Mouse (Mus musculus) ES-E14 (cell line): Measurements from ENCODE around the gene Gm5737. TPM values are rescaled to one million over a fixed set of nuclear protein-coding genes. Genes with fewer than 3 reads are reported as not detected.

Source experiments
- DNase-seq: peaks from one replicate; pipeline ENCODE4 v3.0.0-alpha.2; 2013; ENCODE audit warnings: low read depth, low spot score
- H3K27ac ChIP-seq: 2 replicates; pipeline ENCODE4 v1.5.1; 2012; ENCODE audit warnings: low read depth, mild to moderate bottlenecking, low read length, moderate library complexity, mixed read lengths; ENCODE audit not compliant: poor library complexity, insufficient read depth, severe bottlenecking
- H3K36me3 ChIP-seq: 2 replicates; pipeline ENCODE4 v1.6.1; 2012; ENCODE audit warnings: mild to moderate bottlenecking, low read length, moderate library complexity, mixed read lengths; ENCODE audit not compliant: control insufficient read depth, poor library complexity, insufficient read depth, severe bottlenecking
- H3K4me1 ChIP-seq, 2 experiments: fragments of 150-350 bp in 1 of 2; sonication (generic) in 1 of 2; 2 replicates each; pipeline ENCODE4 v1.6.1; 2012; ENCODE audit warnings: low read length in 2 of 2, mild to moderate bottlenecking in 1 of 2, mixed read lengths in 1 of 2; ENCODE audit not compliant: control insufficient read depth in 2 of 2, insufficient read depth in 2 of 2, poor library complexity in 1 of 2
- H3K4me3 ChIP-seq, 2 experiments: fragments of 150-350 bp in 1 of 2; sonication (generic) in 1 of 2; 2 replicates each; pipeline ENCODE4 v1.5.1; 2012; ENCODE audit warnings: low read length in 2 of 2, low read depth in 1 of 2, mild to moderate bottlenecking in 1 of 2, mixed read lengths in 1 of 2; ENCODE audit not compliant: insufficient read depth in 1 of 2, poor library complexity in 1 of 2, severe bottlenecking in 1 of 2
- H3K9ac ChIP-seq: 2 replicates; pipeline ENCODE4 v1.6.1; 2012; ENCODE audit warnings: low read depth, mild to moderate bottlenecking, low read length, mixed read lengths; ENCODE audit not compliant: poor library complexity, insufficient read depth, severe bottlenecking
- H3K9me3 ChIP-seq: fragments of 150-350 bp; sonication (generic); 2 replicates; pipeline ENCODE4 v1.6.1; 2012; ENCODE audit warnings: low read depth, mild to moderate bottlenecking, low read length; ENCODE audit not compliant: control insufficient read depth, insufficient read depth
- CHD2 ChIP-seq: IDR thresholded peaks from 2 replicates; pipeline ENCODE4 v1.6.1; 2014; ENCODE audit warnings: mild to moderate bottlenecking, low read depth, low read length, inconsistent platforms
- HCFC1 ChIP-seq: IDR thresholded peaks from 2 replicates; pipeline ENCODE4 v1.6.1; 2012; ENCODE audit warnings: low read length, inconsistent platforms, borderline replicate concordance; ENCODE audit not compliant: insufficient read depth
- MAFK ChIP-seq: IDR thresholded peaks from 2 replicates; pipeline ENCODE4 v1.6.1; 2014; ENCODE audit warnings: mild to moderate bottlenecking, low read depth, low read length, inconsistent platforms; ENCODE audit not compliant: insufficient read depth
- ZC3H11A ChIP-seq: IDR thresholded peaks from 2 replicates; pipeline ENCODE4 v1.6.1; 2012; ENCODE audit warnings: low read depth, mild to moderate bottlenecking, inconsistent platforms, low read length, borderline replicate concordance
- ZNF384 ChIP-seq: IDR thresholded peaks from 2 replicates; pipeline ENCODE4 v1.6.1; 2012; ENCODE audit warnings: low read depth, low read length, inconsistent platforms
- in situ Hi-C, 2 experiments: fragments of 600-800 bp; cut with MboI; formaldehyde crosslinking; loops; one replicate each; pipeline ENCODE4 v1.15.1; 2025; ENCODE audit warnings: low sequenced_read_pairs in 2 of 2, inconsistent platforms in 1 of 2; ENCODE audit not compliant: unreplicated experiment in 2 of 2
- total RNA-seq: library from RNA; depleted of rRNA; stranded (reverse); fragments of 300-350 nt; gene quantifications from 2 replicates; pipeline ENCODE4 v1.2.3, GENCODE M21; 2012

The Gm5737 gene
- total RNA-seq, 1 experiment, result not detected

DNA sequence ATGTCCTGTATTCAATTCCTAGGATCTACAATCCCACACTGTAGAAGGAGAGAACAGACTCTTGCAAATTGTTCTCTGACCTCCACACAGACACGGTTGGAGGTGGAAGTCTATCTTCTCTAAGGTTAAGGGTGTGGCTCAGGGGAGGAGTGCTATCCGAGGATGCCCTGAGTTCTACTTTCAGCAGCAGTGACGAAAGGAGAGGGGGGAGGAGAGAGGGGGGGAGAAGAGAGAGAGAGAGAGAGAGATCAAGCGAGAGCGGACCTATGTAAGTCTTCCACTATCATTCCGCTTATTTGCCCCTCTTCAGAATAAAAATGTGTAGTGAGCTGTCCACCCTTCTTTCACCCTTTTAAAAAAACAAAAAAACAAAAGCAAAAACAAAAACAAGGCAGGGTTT, 22.3 kb downstream of the Gm5737 start:
- Histone ChIP-seq H3K27ac (no peak overlapping the region), H3K9ac (no peak overlapping the region)
- in situ Hi-C loops, result no loop called here

DNA sequence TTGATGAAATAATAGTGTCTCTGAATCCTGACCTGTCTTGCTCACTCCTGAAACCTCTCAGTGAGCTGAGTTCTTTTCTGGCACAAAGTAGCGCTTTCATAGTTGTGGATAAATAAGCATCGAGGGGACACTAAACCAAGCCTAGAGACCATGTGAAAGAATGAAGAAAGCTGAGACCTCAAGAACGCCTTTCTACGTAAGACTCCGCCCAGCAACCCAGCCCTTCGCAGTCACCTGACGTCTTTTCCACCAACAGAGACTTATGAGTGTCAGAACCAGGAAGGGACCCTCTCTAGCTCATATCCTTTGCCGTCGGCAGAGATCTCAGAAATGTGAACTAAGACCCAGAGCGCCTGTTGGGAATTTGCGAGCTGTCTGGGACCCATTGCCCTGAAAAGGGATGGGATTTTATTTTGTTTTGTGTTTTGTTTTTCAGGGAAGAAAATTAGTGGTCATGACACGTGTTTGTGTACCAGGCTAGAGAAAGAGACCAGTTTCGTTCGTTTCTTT, 22.8 kb downstream of the Gm5737 start:
- no peak for TF ChIP-seq HCFC1
- TF ChIP-seq MAFK, result no peak
- TF ChIP-seq CHD2, result no peak
- TF ChIP-seq ZNF384, result no peak
- TF ChIP-seq ZC3H11A, result no peak
- H3K9me3 ChIP-seq, result no peaks in the 10 kb centered on the region
- peak overlapping the region; percentile 31 to 49 for H3K4me3 ChIP-seq
- H3K27ac ChIP-seq, result no peak overlapping the region
- peaks cover 3% of the 10 kb centered on the region in 2 experiments; a peak in 3 of 4 replicates for H3K4me1 ChIP-seq
- H3K36me3 ChIP-seq, result no peaks in the 10 kb centered on the region
- no peak for DNase-seq
- in situ Hi-C loops, result no loop called here
- H3K9ac ChIP-seq, result no peak overlapping the region

More for the DNA sequence above, 22.3 kb downstream of the Gm5737 start:
- DNase-seq, result no peak
- TF ChIP-seq HCFC1, result no peak
- no peak for TF ChIP-seq MAFK
- no peak for TF ChIP-seq CHD2
- no peak for TF ChIP-seq ZNF384
- no peak for TF ChIP-seq ZC3H11A
- H3K9me3 ChIP-seq, result no peaks in the 10 kb centered on the region
- no peak overlapping the region for H3K4me3 ChIP-seq
- peaks cover 3% of the 10 kb centered on the region in 2 experiments; a peak in 3 of 4 replicates for H3K4me1 ChIP-seq
- no peaks in the 10 kb centered on the region for H3K36me3 ChIP-seq

DNA sequence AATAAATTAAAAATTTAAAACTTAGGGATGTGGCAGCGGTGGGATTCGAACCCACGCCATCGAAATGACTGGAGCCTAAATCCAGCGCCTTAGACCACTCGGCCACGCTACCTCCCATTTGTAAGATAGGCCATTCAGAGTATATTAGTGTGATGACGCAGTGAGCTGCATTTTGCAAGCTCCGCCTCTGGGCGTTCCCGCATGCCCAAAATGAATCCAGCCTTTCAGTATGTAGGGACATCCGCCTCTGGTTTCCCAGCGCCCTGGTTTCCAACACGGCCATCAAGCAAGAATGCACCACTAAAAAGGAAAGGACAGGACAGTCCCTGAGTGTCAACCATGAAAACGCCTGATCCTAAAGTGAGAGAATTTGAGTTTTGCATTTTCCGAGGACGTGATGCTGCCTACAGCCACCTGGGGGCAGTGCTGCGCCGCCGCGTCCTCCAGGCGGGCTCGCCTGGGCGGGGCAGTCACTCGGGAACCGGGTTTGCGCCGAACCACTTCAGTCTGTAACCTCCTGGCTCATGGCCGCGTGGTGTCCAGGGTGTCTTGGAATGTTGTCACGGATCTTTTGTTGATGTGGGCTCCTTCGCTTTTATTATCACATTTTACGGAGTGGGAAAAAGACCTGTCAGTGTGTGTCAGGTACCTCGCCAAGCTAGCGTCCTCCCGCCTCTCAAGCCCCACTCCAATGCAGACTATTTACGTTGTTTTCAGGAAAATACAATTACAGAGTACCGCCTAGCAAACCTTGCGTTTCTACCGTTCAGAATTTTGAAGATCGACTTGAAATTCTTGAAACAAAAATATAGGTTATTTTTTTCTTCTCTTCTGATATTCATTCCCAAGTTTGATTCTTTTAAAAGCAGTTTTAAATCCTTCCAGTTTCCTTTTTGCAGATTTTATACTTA, 23.5 kb downstream of the Gm5737 start:
- peak overlapping the region; percentile 48; the same call in 1 of the 2 replicates for H3K9ac ChIP-seq
- no peak overlapping the region for H3K27ac ChIP-seq
- H3K9me3 ChIP-seq, result no peaks in the 10 kb centered on the region
- no peaks in the 10 kb centered on the region for H3K36me3 ChIP-seq
- peak; percentile 68 for DNase-seq
- peak overlapping the region; percentile 66 to 72 for H3K4me3 ChIP-seq
- TF ChIP-seq ZNF384 (no peak), HCFC1 (no peak), CHD2 (no peak), MAFK (peak; percentile 90), ZC3H11A (peak; percentile 50; the same call in 1 of the 2 replicates)
- peaks cover 0 to 3% of the 10 kb centered on the region in 2 experiments; a peak in 1 of 4 replicates for H3K4me1 ChIP-seq
- in situ Hi-C loops, result no loop called here

DNA sequence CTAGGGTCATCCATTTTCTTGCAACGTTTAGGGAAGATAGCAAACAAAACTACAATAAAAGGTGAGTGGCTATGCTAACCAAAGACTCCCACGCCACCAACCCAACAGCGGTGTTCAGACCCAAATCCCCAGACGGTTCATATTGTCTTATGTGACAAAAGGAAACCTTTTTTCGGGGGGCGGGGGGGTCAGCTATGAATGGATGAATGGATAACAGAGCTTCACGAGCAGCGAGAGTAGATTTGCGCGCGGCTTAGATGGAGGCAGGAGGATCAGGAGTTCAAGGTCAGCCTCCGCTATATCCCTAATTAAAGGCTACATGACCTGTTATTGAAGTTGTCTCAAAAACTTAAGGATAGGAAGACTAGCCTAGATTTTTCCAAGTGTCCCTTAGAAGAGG, 24.2 kb downstream of the Gm5737 start:
- TF ChIP-seq ZNF384 (no peak), HCFC1 (no peak), CHD2 (no peak), MAFK (no peak), ZC3H11A (no peak)
- Histone ChIP-seq H3K9ac (no peak overlapping the region), H3K4me3 (no peak overlapping the region), H3K9me3 (no peaks in the 10 kb centered on the region), H3K4me1 (peaks cover 0 to under 1% of the 10 kb centered on the region in 2 experiments; a peak in 1 of 4 replicates), H3K27ac (no peak overlapping the region), H3K36me3 (no peaks in the 10 kb centered on the region)
- in situ Hi-C loops, result no loop called here
- DNase-seq, result no peak
